Mouse (Mus musculus) neural tube, postnatal 0 days (tissue): ENCODE data around the gene Ptprc. TPM values are rescaled to one million over a fixed set of nuclear protein-coding genes. Genes with fewer than 3 reads are reported as not detected.

Experiments used
- polyA plus RNA-seq: library from polyadenylated mRNA; unstranded; fragments of >200 nt; fragmentation: Nextera tagmentation; extraction: Ambion mirVana; gene quantifications from 2 replicates; pipeline ENCODE4 v1.2.1, GENCODE M21; 2015

Gene Ptprc
- 1.5 and 1.7 TPM in 2 replicates for polyA plus RNA-seq

DNA sequence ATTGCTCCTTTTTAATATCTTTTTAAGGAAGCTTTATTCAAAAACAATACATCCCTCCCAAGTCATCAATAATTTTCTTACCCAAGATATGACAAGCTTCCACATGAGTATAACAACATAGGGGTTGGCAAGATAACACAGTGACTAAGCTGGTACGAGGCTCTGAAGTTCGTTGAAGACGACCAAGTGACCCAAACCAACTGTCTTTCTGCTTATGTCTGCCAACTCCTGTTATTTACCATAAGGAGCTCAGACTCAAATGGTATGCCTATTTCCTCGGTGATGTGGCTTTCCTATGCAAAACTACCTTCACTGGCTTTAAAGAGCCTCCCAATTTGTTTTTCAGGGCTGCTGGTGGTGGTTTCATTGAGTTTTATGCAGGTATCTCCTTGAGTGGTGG is at the start of gene Ptprc:
Gene Ptprc, minus strand, starts transcription at position 215 of the 400 bp plus-strand sequence.

Other genes with a start within 250 kb of the Ptprc start
- gene Atp6v1g3, start 98.0 kb upstream of the Ptprc start, polyA plus RNA-seq: not detected in 2 replicates